Mouse (Mus musculus): ENCODE measurements around the gene Ppm1h. TPM values are rescaled to one million over a fixed set of nuclear protein-coding genes. Genes with fewer than 3 reads are reported as not detected.

The Ppm1h gene
- polyA plus RNA-seq, 1 experiment from 2014 or later: 2.2 TPM

- WGBS (ENCODE audit: insufficient replicate concordance): 76% methylated on average over 6 of the region's 6 CpGs
- H3K36me3 ChIP-seq (replicated peaks): no peaks in the 10 kb centered on the region
- peaks cover 20% of the 10 kb centered on the region for H3K4me1 ChIP-seq (replicated peaks)
- H3K9ac ChIP-seq: no peak overlapping the region
- H3K4me3 ChIP-seq (replicated peaks): no peak overlapping the region
- no peak for ATAC-seq (ENCODE audit: insufficient read depth)
- no peak overlapping the region for H3K4me2 ChIP-seq
- no peaks in the 10 kb centered on the region for H3K9me3 ChIP-seq (replicated peaks)
- H3K27me3 ChIP-seq: no peaks in the 10 kb centered on the region
- H3K27ac ChIP-seq (replicated peaks): no peak overlapping the region
These were observed 119.4 kb downstream of the Ppm1h start for GRCm38 (mm10) chr10:122797955-122798354.

GRCm38 (mm10) chr10:122800003-122800731 is 121.6 kb downstream of the Ppm1h start:
- no peak overlapping the region for H3K27ac ChIP-seq (replicated peaks)
- WGBS (ENCODE audit: insufficient replicate concordance): 23% methylated on average over 19 of the region's 19 CpGs
- peak; percentile 40 for ATAC-seq (ENCODE audit: insufficient read depth)
- no peaks in the 10 kb centered on the region for H3K27me3 ChIP-seq
- H3K4me1 ChIP-seq (replicated peaks): peaks cover 7% of the 10 kb centered on the region
- no peak overlapping the region for H3K9ac ChIP-seq
- H3K4me3 ChIP-seq (replicated peaks): no peak overlapping the region
- no peaks in the 10 kb centered on the region for H3K36me3 ChIP-seq (replicated peaks)
- no peaks in the 10 kb centered on the region for H3K9me3 ChIP-seq (replicated peaks)
- no peak overlapping the region for H3K4me2 ChIP-seq

GRCm38 (mm10) chr10:122800732-122801110 is 122.2 kb downstream of the Ppm1h start:
- H3K9me3 ChIP-seq (replicated peaks): no peaks in the 10 kb centered on the region
- H3K36me3 ChIP-seq (replicated peaks): no peaks in the 10 kb centered on the region
- H3K4me2 ChIP-seq: no peak overlapping the region
- H3K9ac ChIP-seq: no peak overlapping the region
- peaks cover 7% of the 10 kb centered on the region for H3K4me1 ChIP-seq (replicated peaks)
- no peak overlapping the region for H3K4me3 ChIP-seq (replicated peaks)
- no peak overlapping the region for H3K27ac ChIP-seq (replicated peaks)
- ATAC-seq (ENCODE audit: insufficient read depth): no peak
- 45% methylated on average over 4 of the region's 4 CpGs for WGBS (ENCODE audit: insufficient replicate concordance)
- no peaks in the 10 kb centered on the region for H3K27me3 ChIP-seq

- Histone ChIP-seq H3K27me3 (no peaks in the 10 kb centered on the region), H3K4me2 (peak overlapping the region; percentile 59), H3K4me3 (replicated peaks) (peak overlapping the region; percentile 20; the same call in 1 of the 2 replicates), H3K27ac (replicated peaks) (no peak overlapping the region), H3K9ac (no peak overlapping the region), H3K9me3 (replicated peaks) (no peaks in the 10 kb centered on the region), H3K36me3 (replicated peaks) (no peaks in the 10 kb centered on the region), H3K4me1 (replicated peaks) (peaks cover 8% of the 10 kb centered on the region)
- WGBS (ENCODE audit: insufficient replicate concordance): 24% methylated on average over 30 of the region's 30 CpGs
- no peak for ATAC-seq (ENCODE audit: insufficient read depth)
These were observed 123.7 kb downstream of the Ppm1h start for GRCm38 (mm10) chr10:122802218-122802617.

GRCm38 (mm10) chr10:122802901-122803300 is 124.3 kb downstream of the Ppm1h start:
- Histone ChIP-seq H3K4me1 (replicated peaks) (peaks cover 9% of the 10 kb centered on the region), H3K36me3 (replicated peaks) (no peaks in the 10 kb centered on the region), H3K9me3 (replicated peaks) (no peaks in the 10 kb centered on the region), H3K9ac (no peak overlapping the region), H3K4me2 (peak overlapping the region; percentile 59; the same call in 1 of the 2 replicates), H3K4me3 (replicated peaks) (no peak overlapping the region), H3K27ac (replicated peaks) (no peak overlapping the region), H3K27me3 (no peaks in the 10 kb centered on the region)
- WGBS (ENCODE audit: insufficient replicate concordance): 47% methylated on average over 7 of the region's 7 CpGs
- ATAC-seq (ENCODE audit: insufficient read depth): no peak

GRCm38 (mm10) chr10:122803906-122804305 is 125.3 kb downstream of the Ppm1h start:
- Histone ChIP-seq H3K9me3 (replicated peaks) (no peaks in the 10 kb centered on the region), H3K27ac (replicated peaks) (no peak overlapping the region), H3K9ac (no peak overlapping the region), H3K27me3 (no peaks in the 10 kb centered on the region), H3K4me3 (replicated peaks) (no peak overlapping the region), H3K4me2 (no peak overlapping the region), H3K36me3 (replicated peaks) (no peaks in the 10 kb centered on the region), H3K4me1 (replicated peaks) (peaks cover 9% of the 10 kb centered on the region)
- WGBS (ENCODE audit: insufficient replicate concordance): 5% methylated on average over 7 of the region's 7 CpGs
- no peak for ATAC-seq (ENCODE audit: insufficient read depth)

GRCm38 (mm10) chr10:122805866-122806265 is 127.3 kb downstream of the Ppm1h start:
- Histone ChIP-seq H3K4me3 (replicated peaks) (no peak overlapping the region), H3K9me3 (replicated peaks) (no peaks in the 10 kb centered on the region), H3K4me1 (replicated peaks) (peaks cover 9% of the 10 kb centered on the region), H3K27me3 (no peaks in the 10 kb centered on the region), H3K27ac (replicated peaks) (no peak overlapping the region), H3K9ac (no peak overlapping the region), H3K4me2 (no peak overlapping the region), H3K36me3 (replicated peaks) (no peaks in the 10 kb centered on the region)
- WGBS (ENCODE audit: insufficient replicate concordance): 39% methylated on average over 2 of the region's 2 CpGs
- no peak for ATAC-seq (ENCODE audit: insufficient read depth)

- Histone ChIP-seq H3K27ac (replicated peaks) (no peak overlapping the region), H3K4me2 (no peak overlapping the region), H3K9ac (no peak overlapping the region), H3K4me1 (replicated peaks) (peaks cover 2% of the 10 kb centered on the region), H3K27me3 (no peaks in the 10 kb centered on the region), H3K9me3 (replicated peaks) (no peaks in the 10 kb centered on the region), H3K36me3 (replicated peaks) (no peaks in the 10 kb centered on the region), H3K4me3 (replicated peaks) (no peak overlapping the region)
- 30% methylated on average over 9 of the region's 9 CpGs for WGBS (ENCODE audit: insufficient replicate concordance)
- no peak for ATAC-seq (ENCODE audit: insufficient read depth)
These were observed 128.9 kb downstream of the Ppm1h start for GRCm38 (mm10) chr10:122807127-122808105.

- WGBS (ENCODE audit: insufficient replicate concordance): 72% methylated on average over 4 of the region's 4 CpGs
- no peak overlapping the region for H3K4me3 ChIP-seq (replicated peaks)
- no peak overlapping the region for H3K4me2 ChIP-seq
- ATAC-seq (ENCODE audit: insufficient read depth): no peak
- H3K9me3 ChIP-seq (replicated peaks): no peaks in the 10 kb centered on the region
- no peaks in the 10 kb centered on the region for H3K27me3 ChIP-seq
- H3K9ac ChIP-seq: no peak overlapping the region
- H3K27ac ChIP-seq (replicated peaks): no peak overlapping the region
- no peaks in the 10 kb centered on the region for H3K36me3 ChIP-seq (replicated peaks)
- peaks cover 2% of the 10 kb centered on the region; the same call in 1 of the 2 replicates for H3K4me1 ChIP-seq (replicated peaks)
These were observed 129.6 kb downstream of the Ppm1h start for GRCm38 (mm10) chr10:122808186-122808585.

GRCm38 (mm10) chr10:122809851-122810250 is 131.3 kb downstream of the Ppm1h start:
- Histone ChIP-seq H3K27me3 (no peaks in the 10 kb centered on the region), H3K9ac (no peak overlapping the region), H3K27ac (replicated peaks) (no peak overlapping the region), H3K36me3 (replicated peaks) (no peaks in the 10 kb centered on the region), H3K4me3 (replicated peaks) (no peak overlapping the region), H3K4me2 (no peak overlapping the region), H3K9me3 (replicated peaks) (no peaks in the 10 kb centered on the region), H3K4me1 (replicated peaks) (peaks cover 2% of the 10 kb centered on the region; the same call in 1 of the 2 replicates)
- 68% methylated on average over 8 of the region's 8 CpGs for WGBS (ENCODE audit: insufficient replicate concordance)
- no peak for ATAC-seq (ENCODE audit: insufficient read depth)

GRCm38 (mm10) chr10:122815094-122815493 is 136.5 kb downstream of the Ppm1h start:
- WGBS (ENCODE audit: insufficient replicate concordance): 15% methylated on average over 14 of the region's 14 CpGs
- H3K4me3 ChIP-seq (replicated peaks): no peak overlapping the region
- peak overlapping the region; percentile 20; the same call in 1 of the 2 replicates for H3K4me2 ChIP-seq
- H3K4me1 ChIP-seq (replicated peaks): 0 out of 2 replicates have a peak, but pooled peaks cover 4% of the 10 kb centered on the region
- ATAC-seq (ENCODE audit: insufficient read depth): peak; percentile 52; the same call in 1 of the 2 replicates
- no peaks in the 10 kb centered on the region for H3K36me3 ChIP-seq (replicated peaks)
- no peaks in the 10 kb centered on the region for H3K27me3 ChIP-seq
- no peak overlapping the region for H3K9ac ChIP-seq
- H3K9me3 ChIP-seq (replicated peaks): no peaks in the 10 kb centered on the region
- no peak overlapping the region for H3K27ac ChIP-seq (replicated peaks)

Measured in liver, embryonic 15.5 days (tissue).